Mouse (Mus musculus): Measurements from ENCODE around the gene Fgfr2.

GRCm38 (mm10) chr7:130473881-130474280 lies 2649.3 kb downstream of the Fgfr2 start:
- TF ChIP-seq CTCF (IDR thresholded peaks at IDR 0.05; ENCODE audit: extremely low read depth, insufficient read length, insufficient replicate concordance, low read depth, low read length) (no peak), POLR2A (IDR thresholded peaks at IDR 0.05; ENCODE audit: low read depth, low read length) (no peak)

Data from small intestine, adult 2 months (tissue).